In the genomic region with DNA sequence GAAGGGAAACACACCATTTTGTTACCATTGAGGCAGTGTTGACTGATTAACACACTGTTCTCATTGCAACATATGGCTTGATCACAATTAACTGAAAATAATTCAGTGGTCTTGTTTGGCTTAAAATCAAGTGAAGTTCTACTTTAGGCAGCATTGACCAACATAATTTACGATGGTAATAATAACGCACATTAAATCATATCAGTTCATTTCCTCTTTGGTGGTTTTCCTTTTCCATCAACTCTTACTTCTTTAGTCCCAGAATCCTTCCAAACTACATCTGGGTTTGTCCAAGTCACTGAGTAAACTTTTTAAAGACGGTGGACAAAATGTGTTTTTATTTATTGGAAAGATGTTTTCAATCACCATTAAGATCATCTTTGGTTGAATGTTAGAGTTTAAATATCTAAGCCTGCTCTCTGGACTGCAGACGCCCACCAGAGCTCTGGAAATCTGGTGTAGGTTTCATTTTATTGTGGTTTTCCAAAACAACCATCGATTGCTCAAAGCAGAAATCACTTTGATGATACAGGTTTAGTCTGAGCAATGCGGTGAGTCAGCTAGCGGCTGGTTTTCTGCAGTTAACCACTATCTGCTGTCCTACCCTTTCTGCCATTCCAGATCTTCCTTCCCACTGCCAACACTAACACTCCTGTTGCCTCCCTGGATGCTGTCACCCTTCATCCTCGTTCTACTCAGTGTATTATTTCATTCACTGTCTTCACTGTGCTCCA, we compare ENCODE assay signal across 15 mouse cellular contexts.
"Had no signal": no experiment of that assay in that cellular context is flagged by ENCODE, and none has a peak within 500 bp of the region (broad histone marks: within the 10 kb centered on the region; RNA-seq: fewer than 3 reads in every experiment).

No protein-coding gene starts in this region.

- DNase-seq: kidney, adult 2 months; kidney, postnatal 36 days; left cerebral cortex, postnatal 4 days; lung, embryonic 14.5 days; lung, postnatal 10 days; lung, postnatal 4 days; midbrain, embryonic 14.5 days; right cerebral cortex, postnatal 14 days; thymus, adult 2 months; thymus, postnatal 25 days had no signal

- H3K9ac ChIP-seq: limb, embryonic 15.5 days; liver, embryonic 12.5 days; lung, embryonic 14.5 days; stomach, embryonic 15.5 days had no signal

- H3K36me3 ChIP-seq: limb, embryonic 15.5 days; liver, embryonic 12.5 days; midbrain, embryonic 10.5 days; stomach, embryonic 15.5 days had no signal

- H3K4me2 ChIP-seq: limb, embryonic 15.5 days; liver, embryonic 12.5 days; lung, embryonic 14.5 days; stomach, embryonic 15.5 days had no signal

- H3K4me3 ChIP-seq: limb, embryonic 15.5 days; liver, embryonic 12.5 days; midbrain, embryonic 10.5 days; stomach, embryonic 15.5 days had no signal

- H3K9me3 ChIP-seq: limb, embryonic 15.5 days; liver, embryonic 12.5 days; midbrain, embryonic 10.5 days; stomach, embryonic 15.5 days had no signal

- H3K27me3 ChIP-seq: limb, embryonic 15.5 days; liver, embryonic 12.5 days; stomach, embryonic 15.5 days had no signal

- ATAC-seq: intestine, embryonic 16.5 days; liver, embryonic 12.5 days had no signal

- H3K4me1 ChIP-seq: limb, embryonic 15.5 days; liver, embryonic 12.5 days; midbrain, embryonic 10.5 days; stomach, embryonic 15.5 days had no signal

- H3K27ac ChIP-seq: limb, embryonic 15.5 days; liver, embryonic 12.5 days; midbrain, embryonic 10.5 days; stomach, embryonic 15.5 days had no signal
